Mouse (Mus musculus): ENCODE results near the gene Nop16. TPM values are rescaled to one million over a fixed set of nuclear protein-coding genes. Genes with fewer than 3 reads are reported as not detected.

The Nop16 gene
- polyA plus RNA-seq, 1 experiment from 2014 or later, result 75.1 TPM

Small RNA genes lying within 50 kb of the gene (microRNA-seq; reads per million reads assigned to microRNA genes)
- not detected for gene Gm24195 (ENCODE audit: borderline number of aligned reads)

Other genes with a start within 250 kb of the Nop16 start
- 6.9 and 7.4 TPM in 2 replicates for gene Cplx2, start 218.7 kb downstream of the Nop16 start, polyA plus RNA-seq (2014; fragmentation: Nextera tagmentation; extraction: Ambion mirVana)
- gene Thoc3, start 121.2 kb downstream of the Nop16 start, polyA plus RNA-seq (2014; fragmentation: Nextera tagmentation; extraction: Ambion mirVana), result 160 and 161 TPM in 2 replicates
- gene Simc1, start 86.3 kb downstream of the Nop16 start, polyA plus RNA-seq (2014; fragmentation: Nextera tagmentation; extraction: Ambion mirVana), result 22.5 and 23.6 TPM in 2 replicates
- gene 4833439L19Rik, start 24.7 kb downstream of the Nop16 start, polyA plus RNA-seq (2014; fragmentation: Nextera tagmentation; extraction: Ambion mirVana), result 188 and 204 TPM in 2 replicates
- 24.9 and 26.0 TPM in 2 replicates for gene Arl10, start 15.1 kb downstream of the Nop16 start, polyA plus RNA-seq (2014; fragmentation: Nextera tagmentation; extraction: Ambion mirVana)
- 154 and 168 TPM in 2 replicates for gene Higd2a, start 117 bp upstream of the Nop16 start, polyA plus RNA-seq (2014; fragmentation: Nextera tagmentation; extraction: Ambion mirVana)
- gene Cltb, start 21.3 kb upstream of the Nop16 start, polyA plus RNA-seq (2014; fragmentation: Nextera tagmentation; extraction: Ambion mirVana), result 19.4 and 20.7 TPM in 2 replicates
- gene Faf2, start 31.7 kb upstream of the Nop16 start, polyA plus RNA-seq (2014; fragmentation: Nextera tagmentation; extraction: Ambion mirVana), result 89.2 and 96.9 TPM in 2 replicates
- gene Rnf44, start 103.8 kb upstream of the Nop16 start, polyA plus RNA-seq (2014; fragmentation: Nextera tagmentation; extraction: Ambion mirVana), result 65.0 and 66.6 TPM in 2 replicates
- not detected in 2 replicates for gene Cdhr2, start 111.4 kb upstream of the Nop16 start, polyA plus RNA-seq (2014; fragmentation: Nextera tagmentation; extraction: Ambion mirVana)
- gene Gprin1, start 159.8 kb upstream of the Nop16 start, polyA plus RNA-seq (2014; fragmentation: Nextera tagmentation; extraction: Ambion mirVana), result 3.0 and 3.4 TPM in 2 replicates
- 0.36 and 0.46 TPM in 2 replicates for gene Sncb, start 176.5 kb upstream of the Nop16 start, polyA plus RNA-seq (2014; fragmentation: Nextera tagmentation; extraction: Ambion mirVana)
- gene Eif4e1b, start 193.9 kb upstream of the Nop16 start, polyA plus RNA-seq (2014; fragmentation: Nextera tagmentation; extraction: Ambion mirVana), result not detected in 2 replicates
- gene Tspan17, start 199.3 kb upstream of the Nop16 start, polyA plus RNA-seq (2014; fragmentation: Nextera tagmentation; extraction: Ambion mirVana), result 6.7 and 8.5 TPM in 2 replicates